Mouse (Mus musculus) heart, postnatal 4 days (tissue): ENCODE measurements at regions not wholly inside any gene's neighbourhood (a gene's known extent, or its start where the extent isn't known, plus 50 kb on each side); places are given as distances from the start of the nearest gene placed in this dataset.
"Not testable (repeated sequence)": the region's sequence is repeated elsewhere in the genome, so short reads cannot be mapped to it uniquely, and the experiment has no call there.

Experiments used
- DNase-seq: peaks from one replicate; pipeline ENCODE4 v3.0.0; 2021

- peak; percentile 63 for DNase-seq
These were observed 59.5 kb upstream of the Zbtb18 start for GRCm38 (mm10) chr1:177382596-177383190.

GRCm38 (mm10) chr1:177382147-177382546 is 60.0 kb upstream of the Zbtb18 start:
- no peak for DNase-seq

- no peak for DNase-seq
These were observed 64.0 kb upstream of the Zbtb18 start for GRCm38 (mm10) chr1:177378112-177378511.

- no peak for DNase-seq
These were observed 68.8 kb upstream of the Zbtb18 start for GRCm38 (mm10) chr1:177373226-177373825.

- DNase-seq: no peak
These were observed 70.1 kb upstream of the Zbtb18 start for GRCm38 (mm10) chr1:177372066-177372465.

- no peak for DNase-seq
These were observed 74.1 kb upstream of the Zbtb18 start for GRCm38 (mm10) chr1:177367864-177368610.

- no peak for DNase-seq
These were observed 75.2 kb upstream of the Zbtb18 start for GRCm38 (mm10) chr1:177366914-177367313.

GRCm38 (mm10) chr1:177366475-177366874 is 75.7 kb upstream of the Zbtb18 start:
- no peak for DNase-seq

- no peak for DNase-seq
These were observed 77.8 kb upstream of the Zbtb18 start for GRCm38 (mm10) chr1:177364355-177364754.

- no peak for DNase-seq
These were observed 79.8 kb upstream of the Zbtb18 start for GRCm38 (mm10) chr1:177362398-177362797.

- DNase-seq: no peak
These were observed 90.5 kb upstream of the Akt3 start for GRCm38 (mm10) chr1:177348400-177349092.

- DNase-seq: no peak
These were observed 89.2 kb upstream of the Akt3 start for GRCm38 (mm10) chr1:177347208-177347607.

- peak; percentile 12 for DNase-seq
These were observed 88.5 kb upstream of the Akt3 start for GRCm38 (mm10) chr1:177346540-177346939.

- DNase-seq: no peak
These were observed 87.5 kb upstream of the Akt3 start for GRCm38 (mm10) chr1:177345540-177345939.

GRCm38 (mm10) chr1:177343949-177344348 is 85.9 kb upstream of the Akt3 start:
- no peak for DNase-seq

GRCm38 (mm10) chr1:177343121-177343520 is 85.1 kb upstream of the Akt3 start:
- peak; percentile 9 for DNase-seq

GRCm38 (mm10) chr1:177340232-177340631 is 82.2 kb upstream of the Akt3 start:
- no peak for DNase-seq

- not testable (repeated sequence) for DNase-seq
These were observed 81.3 kb upstream of the Akt3 start for GRCm38 (mm10) chr1:177339207-177339787.

- DNase-seq: peak; percentile 46
These were observed 80.6 kb upstream of the Akt3 start for GRCm38 (mm10) chr1:177338466-177339206.

GRCm38 (mm10) chr1:177337756-177338155 is 79.8 kb upstream of the Akt3 start:
- no peak for DNase-seq

- no peak for DNase-seq
These were observed 79.1 kb upstream of the Akt3 start for GRCm38 (mm10) chr1:177337141-177337540.

- no peak for DNase-seq
These were observed 78.4 kb upstream of the Akt3 start for GRCm38 (mm10) chr1:177336436-177336835.
